ENCODE assay signal across 11 mouse cellular contexts in genomic region chr5:111050135-111050534, GRCm38 (mm10).
DNase-seq lines count a peak whose midpoint lies in the region; ATAC-seq and TF ChIP-seq lines count a peak whose summit lies in the region.
"Had no signal": no experiment of that assay in that cellular context is flagged by ENCODE, and none has a peak within 500 bp of the region (broad histone marks: within the 10 kb centered on the region; RNA-seq: fewer than 3 reads in every experiment).

No protein-coding gene starts in this region.

- intact Hi-C loops in gastrocnemius, adult 2 months (cut with DNase I) = no loop called here

- H3K4me1 ChIP-seq in midbrain, postnatal 0 days (ENCODE audit: insufficient read depth, low read length) = peaks cover 23% of the 10 kb centered on the region
- H3K4me1 ChIP-seq in midbrain, embryonic 14.5 days (ENCODE audit: control insufficient read depth, insufficient read depth, low read length) = peaks cover 47% of the 10 kb centered on the region
- H3K4me1 ChIP-seq: liver, embryonic 15.5 days had no signal

- DNase-seq in gastrocnemius, adult 2 months = peak; percentile 70
- DNase-seq in gastrocnemius, postnatal 10 days = no peak
- DNase-seq in midbrain, postnatal 0 days (ENCODE audit: low spot score) = peak; percentile 75
- DNase-seq in midbrain, embryonic 14.5 days = no peak
- DNase-seq in fibroblast of lung, adult 2 months (ENCODE audit: low read depth) = peak; percentile 33
- DNase-seq in skeletal muscle tissue, adult 2 months (ENCODE audit: low read depth, low spot score) = peak; percentile 48
- DNase-seq in spleen, postnatal 4 days (ENCODE audit: low spot score in 2 of 2) = no peak
- DNase-seq: kidney, adult 11 months had no signal

- no peaks in the 10 kb centered on the region for H3K9me3 ChIP-seq in midbrain, postnatal 0 days (ENCODE audit: low read length)
- H3K9me3 ChIP-seq in midbrain, embryonic 14.5 days (ENCODE audit: control insufficient read depth, low read length) = no peaks in the 10 kb centered on the region
- H3K9me3 ChIP-seq: liver, embryonic 15.5 days; stomach, embryonic 15.5 days had no signal

- no peaks in the 10 kb centered on the region for H3K27me3 ChIP-seq in midbrain, postnatal 0 days (ENCODE audit: insufficient read depth, low read length)
- H3K27me3 ChIP-seq in midbrain, embryonic 14.5 days (ENCODE audit: control insufficient read depth, insufficient read depth, low read length) = no peaks in the 10 kb centered on the region
- H3K27me3 ChIP-seq: liver, embryonic 15.5 days; stomach, embryonic 15.5 days had no signal

- no peak for TF ChIP-seq CTCF in gastrocnemius, adult 2 months (IDR thresholded peaks at IDR 0.05)
- TF ChIP-seq CTCF in midbrain, postnatal 0 days (IDR thresholded peaks at IDR 0.05) = no peak

- ATAC-seq in midbrain, postnatal 0 days (ENCODE audit: low FRiP score) = no peak
- ATAC-seq in midbrain, embryonic 14.5 days (ENCODE audit: low FRiP score, low TSS enrichment) = no peak
- no peak for ATAC-seq in megakaryocyte progenitor cell, adult 5-6 weeks (replicated peaks; ENCODE audit: poor library complexity)

- 59% methylated on average over 9 of the region's 9 CpGs for WGBS in midbrain, postnatal 0 days
- 77% methylated on average over 9 of the region's 9 CpGs for WGBS in midbrain, embryonic 14.5 days

- no peak overlapping the region for H3K9ac ChIP-seq in midbrain, postnatal 0 days (replicated peaks; ENCODE audit: low read length, poor library complexity, severe bottlenecking)
- H3K9ac ChIP-seq in midbrain, embryonic 14.5 days (replicated peaks; ENCODE audit: low read length) = no peak overlapping the region
- H3K9ac ChIP-seq: liver, embryonic 15.5 days; stomach, embryonic 15.5 days had no signal

- H3K4me3 ChIP-seq in gastrocnemius, adult 2 months = no peak overlapping the region
- H3K4me3 ChIP-seq in midbrain, postnatal 0 days (ENCODE audit: low read depth, low read length) = no peak overlapping the region
- H3K4me3 ChIP-seq in midbrain, embryonic 14.5 days (replicated peaks; ENCODE audit: low read depth, low read length) = no peak overlapping the region
- H3K4me3 ChIP-seq: liver, embryonic 15.5 days; stomach, embryonic 15.5 days had no signal

- no peaks in the 10 kb centered on the region for H3K36me3 ChIP-seq in midbrain, postnatal 0 days (ENCODE audit: insufficient read depth, low read length)
- H3K36me3 ChIP-seq in midbrain, embryonic 14.5 days (ENCODE audit: control insufficient read depth, insufficient read depth, low read length) = no peaks in the 10 kb centered on the region
- H3K36me3 ChIP-seq: liver, embryonic 15.5 days; stomach, embryonic 15.5 days had no signal

- peak overlapping the region; percentile 21 for H3K27ac ChIP-seq in gastrocnemius, adult 2 months
- H3K27ac ChIP-seq in midbrain, postnatal 0 days (ENCODE audit: low read depth, low read length) = no peak overlapping the region
- no peak overlapping the region for H3K27ac ChIP-seq in midbrain, embryonic 14.5 days (replicated peaks; ENCODE audit: low read depth, low read length)
- H3K27ac ChIP-seq: liver, embryonic 15.5 days; stomach, embryonic 15.5 days had no signal

- H3K4me2 ChIP-seq in midbrain, postnatal 0 days (ENCODE audit: low read depth, low read length, poor library complexity, severe bottlenecking) = no peak overlapping the region
- no peak overlapping the region for H3K4me2 ChIP-seq in midbrain, embryonic 14.5 days (ENCODE audit: low read length)
- H3K4me2 ChIP-seq: liver, embryonic 15.5 days; stomach, embryonic 15.5 days had no signal

Comparison
In these comparisons a context has a peak if more than half of its experiments do, and no peak if none do; other contexts are left out.
1. DNase-seq: peak in gastrocnemius, adult 2 months (single experiment), midbrain, postnatal 0 days (single experiment), fibroblast of lung, adult 2 months (single experiment) and skeletal muscle tissue, adult 2 months (single experiment); none in gastrocnemius, postnatal 10 days (single experiment), midbrain, embryonic 14.5 days (single experiment) and spleen, postnatal 4 days (0 of 2).